Mouse (Mus musculus): ENCODE measurements around the gene Flii.

Gene Flii

GRCm38 (mm10) chr11:60726601-60727391 lies at the start of gene Flii:
Flii (minus strand) TSS chr11:60727263.
- peak; percentile 54 for DNase-seq (ENCODE audit: low read depth)

GRCm38 (mm10) chr11:60776107-60776828 lies 49.2 kb upstream of the Flii start:
- no peak for DNase-seq (ENCODE audit: low read depth)

DNA sequence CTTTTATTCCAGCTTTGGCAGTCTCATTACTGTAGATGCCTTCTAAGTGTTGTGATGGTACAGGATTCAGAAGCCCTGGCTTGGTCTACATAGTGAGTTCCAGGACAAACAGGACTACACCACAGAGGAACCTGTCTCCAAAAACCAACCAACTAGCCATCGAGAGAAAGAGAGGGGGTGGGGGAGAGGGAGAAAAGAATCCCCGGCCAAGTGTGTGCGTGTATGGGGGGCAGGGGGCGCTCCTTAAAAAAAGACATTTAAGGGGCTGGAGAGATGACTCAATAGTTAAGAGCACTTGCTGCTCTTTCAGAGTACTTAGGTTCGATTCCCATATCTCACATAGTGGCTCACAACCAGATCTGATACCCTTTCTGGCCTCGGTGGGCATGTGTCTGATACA lies 48.5 kb upstream of the Flii start:
- no peak for DNase-seq (ENCODE audit: low read depth)

- DNase-seq (ENCODE audit: low read depth): no peak
Observed at GRCm38 (mm10) chr11:60774841-60775240, 47.8 kb upstream of the Flii start.

DNA sequence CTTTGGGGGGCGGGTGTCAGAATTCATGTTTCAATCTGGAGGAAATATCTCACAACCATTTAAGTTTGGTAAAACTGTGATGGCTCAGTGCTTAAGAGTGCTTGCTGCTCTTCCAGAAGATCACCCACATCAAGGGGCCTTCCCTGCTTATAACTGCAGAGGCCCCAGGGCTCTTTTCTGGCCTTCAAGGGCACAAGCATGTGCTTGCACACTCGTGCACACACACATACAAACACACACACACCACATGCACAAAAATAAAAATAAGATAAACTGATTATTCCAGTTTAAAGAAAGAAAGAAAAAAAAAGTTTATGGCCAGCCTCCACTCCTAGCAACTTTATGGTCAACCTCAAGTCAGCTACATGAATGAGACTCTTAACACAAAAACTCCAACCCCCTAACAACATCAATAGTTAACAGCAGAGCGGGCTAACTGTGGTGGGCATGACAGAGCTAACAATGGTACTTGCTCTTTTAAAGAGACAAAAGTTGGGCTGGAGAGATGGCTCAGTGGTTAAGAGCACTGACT lies 47.2 kb upstream of the Flii start:
- no peak for DNase-seq (ENCODE audit: low read depth)

DNA sequence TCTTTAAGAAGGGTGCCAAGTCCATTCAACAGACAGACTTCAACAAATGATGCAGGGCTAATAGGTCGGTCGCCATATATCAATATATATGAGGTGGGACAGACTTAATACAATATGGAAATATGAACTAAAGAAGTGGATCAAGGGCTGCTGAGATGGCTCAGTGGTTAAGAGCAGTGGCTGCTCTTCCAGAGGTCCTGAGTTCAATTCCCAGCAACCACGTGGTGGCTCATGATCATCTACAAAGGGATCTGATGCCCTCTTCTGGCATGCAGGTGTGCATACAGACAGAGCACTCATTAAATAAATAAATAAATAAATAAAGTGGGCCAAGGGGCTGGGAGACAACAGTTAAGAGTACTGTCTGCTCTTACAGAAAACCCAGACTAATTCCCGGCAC lies 45.1 kb upstream of the Flii start:
- DNase-seq (ENCODE audit: low read depth): no peak

GRCm38 (mm10) chr11:60770776-60771175 lies 43.7 kb upstream of the Flii start:
- DNase-seq (ENCODE audit: low read depth): no peak

DNA sequence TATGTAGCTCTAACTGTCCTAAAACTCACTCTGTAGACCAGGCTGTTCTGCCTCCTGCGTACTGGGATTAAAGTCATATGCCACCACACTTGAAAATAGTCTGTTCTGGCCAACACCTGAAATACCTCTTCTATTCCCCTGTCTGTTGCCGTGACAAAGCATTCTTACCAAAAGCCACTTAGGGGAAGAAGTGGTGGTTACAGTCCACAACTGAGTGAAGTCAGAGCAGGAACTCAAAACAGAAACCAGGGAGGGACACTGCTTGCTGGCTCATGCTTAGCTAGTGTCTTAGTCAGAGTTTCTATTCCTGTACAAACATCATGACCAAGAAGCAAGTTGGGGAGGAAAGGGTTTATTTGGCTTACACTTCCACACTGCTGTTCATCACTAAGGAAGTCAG lies 42.3 kb upstream of the Flii start:
- DNase-seq (ENCODE audit: low read depth): no peak

DNA sequence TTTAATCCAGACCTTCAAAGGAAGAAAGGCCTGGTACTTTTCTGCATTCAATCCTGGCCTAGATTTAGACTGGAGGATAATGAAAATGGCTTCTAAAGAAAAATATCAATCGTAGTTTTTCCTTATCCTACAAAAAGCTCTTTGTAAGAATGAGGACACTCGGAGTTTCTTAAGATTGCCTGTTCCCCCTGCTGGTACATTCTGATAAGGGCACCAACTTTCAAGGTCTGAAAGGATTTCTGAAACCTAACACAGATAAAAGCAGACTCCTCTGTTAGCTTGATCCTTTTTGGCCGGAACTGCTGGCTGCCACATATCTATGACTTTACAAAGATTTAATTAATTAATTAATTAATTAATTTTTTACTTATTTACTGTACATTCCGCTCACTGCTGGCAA lies 39.9 kb upstream of the Flii start:
- DNase-seq (ENCODE audit: low read depth): no peak

GRCm38 (mm10) chr11:60761681-60762080 lies 34.6 kb upstream of the Flii start:
- DNase-seq (ENCODE audit: low read depth): no peak

GRCm38 (mm10) chr11:60755570-60755969 lies 28.5 kb upstream of the Flii start:
- no peak for DNase-seq (ENCODE audit: low read depth)

- DNase-seq (ENCODE audit: low read depth): no peak
Observed at GRCm38 (mm10) chr11:60740321-60740720, 13.3 kb upstream of the Flii start.

DNA sequence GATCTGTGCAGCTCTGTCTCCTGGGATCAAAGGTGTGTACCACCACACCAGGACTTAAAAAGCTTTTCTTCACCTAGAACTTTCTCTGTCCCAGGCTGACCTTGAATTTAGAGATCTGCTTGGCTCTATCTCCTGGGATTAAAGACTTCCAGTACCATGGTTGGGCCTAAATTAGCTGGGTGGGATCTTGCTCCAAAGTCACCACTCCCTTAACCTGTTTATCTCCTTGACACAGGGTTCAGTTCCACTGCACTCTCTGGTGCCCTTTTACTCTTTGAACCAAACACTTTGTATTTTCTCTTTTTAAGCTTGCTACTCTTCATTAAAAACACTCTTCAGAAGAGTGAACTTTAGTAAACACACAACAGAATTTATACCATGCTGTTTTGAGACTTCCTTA lies 10.4 kb upstream of the Flii start:
- no peak for DNase-seq (ENCODE audit: low read depth)

DNA sequence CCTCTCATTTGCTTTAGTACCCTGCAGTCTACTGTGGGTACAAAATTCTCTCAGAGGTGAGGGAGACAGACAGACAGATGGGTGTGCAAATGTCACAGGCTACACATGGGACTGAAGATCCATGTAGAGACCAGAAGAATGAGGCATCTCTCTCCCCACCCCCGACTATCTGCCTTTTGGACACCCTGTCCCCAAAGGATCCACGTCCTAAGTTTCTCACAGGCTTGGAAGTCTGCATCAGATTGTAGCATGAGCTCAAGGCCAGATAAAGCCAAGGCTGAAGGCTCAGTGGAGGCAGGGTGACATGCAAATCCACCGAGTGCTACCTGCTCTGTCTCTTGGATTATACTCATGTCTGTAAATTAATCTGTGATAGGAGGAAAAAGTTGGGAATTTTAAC lies 9.4 kb upstream of the Flii start:
- no peak for DNase-seq (ENCODE audit: low read depth)

GRCm38 (mm10) chr11:60735191-60735590 lies 8.1 kb upstream of the Flii start:
- no peak for DNase-seq (ENCODE audit: low read depth)

DNA sequence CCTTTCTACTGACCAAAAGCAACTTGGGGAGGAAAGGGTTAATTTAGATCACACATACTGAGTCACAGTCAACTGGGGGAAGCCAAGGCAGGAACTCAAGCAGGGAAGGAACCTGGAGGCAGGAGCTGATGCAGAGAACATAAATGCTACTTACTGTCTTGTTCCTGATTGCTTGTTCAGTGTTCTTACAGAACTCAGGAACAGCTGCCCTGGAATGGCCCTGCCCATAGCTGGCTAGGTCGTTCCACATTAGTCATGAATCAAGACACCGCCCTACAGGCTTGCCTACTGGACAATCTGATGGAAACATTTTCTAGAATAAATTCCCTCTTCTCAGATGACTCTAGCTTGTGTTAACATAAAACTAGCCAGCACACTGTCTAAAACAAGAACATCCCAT lies 7.1 kb upstream of the Flii start:
- no peak for DNase-seq (ENCODE audit: low read depth)

- no peak for DNase-seq (ENCODE audit: low read depth)
Observed at GRCm38 (mm10) chr11:60731251-60731650, 4.2 kb upstream of the Flii start.

DNA sequence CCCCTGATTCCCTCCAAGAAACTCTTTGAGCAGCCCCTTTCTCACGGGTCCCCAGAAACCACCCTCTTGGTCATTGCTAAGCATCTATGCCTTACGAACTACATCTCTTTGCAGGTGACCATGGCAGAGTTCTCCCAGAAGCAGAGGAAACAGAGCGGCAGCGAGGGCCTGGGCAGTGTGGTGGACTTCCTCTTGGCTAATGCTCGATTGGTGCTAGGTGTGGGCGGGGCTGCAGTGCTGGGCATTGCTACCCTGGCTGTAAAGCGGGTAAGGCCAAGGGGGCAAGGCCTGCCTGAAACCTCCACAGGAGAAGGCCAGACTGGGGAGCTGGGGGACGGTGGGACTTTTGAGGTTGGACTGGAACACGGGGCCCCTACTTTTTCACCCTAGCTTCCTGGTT lies 3.1 kb upstream of the Flii start:
- no peak for DNase-seq (ENCODE audit: low read depth)

- no peak for DNase-seq (ENCODE audit: low read depth)
Observed at GRCm38 (mm10) chr11:60729217-60729641, 2.2 kb upstream of the Flii start.

DNA sequence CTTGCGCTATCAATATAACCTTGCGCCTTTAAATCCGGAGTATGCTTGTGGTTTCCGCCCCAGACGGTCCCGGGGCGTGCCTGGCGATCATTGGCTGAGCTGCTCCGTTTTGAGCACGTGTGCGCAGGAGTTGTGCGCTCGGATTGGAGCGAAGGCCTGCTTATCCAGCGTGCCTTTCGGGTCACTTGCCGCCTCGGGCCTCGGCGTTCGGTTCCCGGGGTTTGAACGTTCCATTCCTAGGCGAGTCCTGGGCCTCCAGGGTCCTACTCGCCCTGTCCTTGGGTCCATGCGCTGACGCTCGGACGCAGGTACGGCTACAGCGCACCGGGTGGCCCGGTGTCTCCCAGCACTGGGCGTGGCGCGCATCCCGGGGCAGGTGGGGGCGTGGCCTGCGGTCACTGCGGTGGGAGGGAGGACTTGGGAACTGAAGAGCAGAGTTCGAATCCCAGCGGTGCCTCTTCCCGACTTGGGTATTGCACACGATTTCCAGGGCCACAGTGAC lies 1.2 kb upstream of the Flii start, which contains the start of gene Mief2:
TSS of gene Mief2 (plus strand) at position 139 of the 502 bp plus-strand sequence.
- peak; percentile 88 for DNase-seq (ENCODE audit: low read depth)

- DNase-seq (ENCODE audit: low read depth): peak; percentile 14
Observed at GRCm38 (mm10) chr11:60727392-60728140, 503 bp upstream of the Flii start.

GRCm38 (mm10) chr11:60719263-60719662 lies 7.8 kb downstream of the Flii start:
- DNase-seq (ENCODE audit: low read depth): no peak

Data from c-Kit-positive CD71-negative TER-119-negative erythroid progenitor cells, embryonic 14.5 days (primary cell).